Mouse (Mus musculus) forebrain, embryonic 11.5 days (tissue): Measurements from ENCODE around the gene Vps35l. TPM values are rescaled to one million over a fixed set of nuclear protein-coding genes. Genes with fewer than 3 reads are reported as not detected.

ENCODE experiments used
- ATAC-seq: fragments of 200-750 bp; cut with Nextera tagmentation; replicated peaks from 2 replicates; pipeline ENCODE4 v1.8.0; 2017; ENCODE audit warnings: moderate TSS enrichment; ENCODE audit not compliant: low FRiP score
- DNase-seq: peaks from one replicate; pipeline ENCODE4 v3.0.0-alpha.2; 2017; ENCODE audit warnings: low spot score
- H3K27ac ChIP-seq: fragments of 300-500 bp; sonication (generic); 2 replicates; pipeline ENCODE4 v1.5.1; 2014; ENCODE audit warnings: low read depth, low read length
- H3K27me3 ChIP-seq: fragments of 300-500 bp; sonication (generic); 2 replicates; pipeline ENCODE4 v1.6.1; 2014; ENCODE audit warnings: mild to moderate bottlenecking, low read length, mixed read lengths; ENCODE audit not compliant: control insufficient read depth, insufficient read depth
- H3K36me3 ChIP-seq: fragments of 300-500 bp; sonication (generic); 2 replicates; pipeline ENCODE4 v1.6.1; 2014; ENCODE audit warnings: mild to moderate bottlenecking, low read length, moderate library complexity, mixed read lengths; ENCODE audit not compliant: control insufficient read depth, insufficient read depth
- H3K4me1 ChIP-seq: fragments of 300-500 bp; sonication (generic); replicated peaks from 2 replicates; pipeline ENCODE4 v1.6.1; 2014; ENCODE audit warnings: low read length, mixed read lengths; ENCODE audit not compliant: control insufficient read depth, insufficient read depth
- H3K4me2 ChIP-seq: fragments of 300-500 bp; sonication (generic); 2 replicates; pipeline ENCODE4 v1.6.1; 2014; ENCODE audit warnings: low read depth, mild to moderate bottlenecking, low read length, moderate library complexity, mixed read lengths; ENCODE audit not compliant: severe bottlenecking
- H3K4me3 ChIP-seq: fragments of 300-500 bp; sonication (generic); 2 replicates; pipeline ENCODE4 v1.5.1; 2014; ENCODE audit warnings: low read depth, low read length
- H3K9ac ChIP-seq: fragments of 300-500 bp; sonication (generic); 2 replicates; pipeline ENCODE4 v1.6.1; 2014; ENCODE audit warnings: low read length
- H3K9me3 ChIP-seq: fragments of 300-500 bp; sonication (generic); 2 replicates; pipeline ENCODE4 v1.6.1; 2016; ENCODE audit warnings: low read length, mixed read lengths; ENCODE audit not compliant: control insufficient read depth
- WGBS: fragments of 180-500 bp; shearing (Covaris S2); extraction: QIAGEN DNeasy Blood & Tissue Kit; methylation state at CpG from one replicate; pipeline ENCODE4 v1.1.7; 2014; 5-methylcytosine and 5-hydroxymethylcytosine counted together
- polyA plus RNA-seq: library from polyadenylated mRNA; unstranded; fragments of >200 nt; fragmentation: Nextera tagmentation; extraction: Ambion mirVana; gene quantifications from 2 replicates; pipeline ENCODE4 v1.2.1, GENCODE M21; 2014

Gene Vps35l
- polyA plus RNA-seq, 1 experiment from 2014 or later: 74.9 TPM

DNA sequence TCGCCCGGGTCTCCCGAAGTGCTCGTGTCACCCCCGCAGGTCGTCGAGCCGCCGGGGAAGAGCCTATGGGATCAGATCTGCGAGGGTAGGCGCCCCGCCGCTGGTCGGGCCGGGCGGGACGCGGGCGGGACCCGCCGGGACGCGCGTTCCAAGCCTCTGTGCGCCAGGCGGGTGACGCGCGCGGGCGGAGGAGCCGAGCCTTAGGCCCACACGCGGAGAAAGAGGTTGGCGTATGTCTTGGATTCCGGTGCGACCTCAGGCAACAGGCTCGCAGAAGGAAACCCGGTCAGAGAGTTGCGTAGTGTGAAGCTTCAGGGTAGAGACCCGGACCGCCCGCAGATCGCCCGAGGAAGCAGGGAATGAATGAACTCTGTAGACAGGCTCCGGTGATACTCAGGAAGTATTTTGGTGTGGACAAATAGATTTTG lies 115.9 kb downstream of the Vps35l start, which contains the start of gene Knop1:
TSS of gene Knop1 (minus strand) at position 378 of the 428 bp plus-strand sequence.
- DNase-seq: no peak
- H3K4me3 ChIP-seq: peak within 1 kb of the TSS; percentile 82
- H3K27me3 ChIP-seq: no peaks in the 10 kb centered on the region
- ATAC-seq: peak; percentile 81; the same call in 1 of the 2 replicates
- H3K4me1 ChIP-seq: 0 out of 2 replicates have a peak, but pooled peaks cover 6% of the 10 kb centered on the region
- H3K9ac ChIP-seq: peak within 1 kb of the TSS; percentile 75
- under 1% methylated on average over 46 of the region's 46 CpGs for WGBS
- H3K9me3 ChIP-seq: no peaks in the 10 kb centered on the region
- peak within 1 kb of the TSS; percentile 46; the same call in 1 of the 2 replicates for H3K27ac ChIP-seq
- peaks cover 9% of the 10 kb centered on the region for H3K36me3 ChIP-seq
- H3K4me2 ChIP-seq: peak within 1 kb of the TSS; percentile 89

DNA sequence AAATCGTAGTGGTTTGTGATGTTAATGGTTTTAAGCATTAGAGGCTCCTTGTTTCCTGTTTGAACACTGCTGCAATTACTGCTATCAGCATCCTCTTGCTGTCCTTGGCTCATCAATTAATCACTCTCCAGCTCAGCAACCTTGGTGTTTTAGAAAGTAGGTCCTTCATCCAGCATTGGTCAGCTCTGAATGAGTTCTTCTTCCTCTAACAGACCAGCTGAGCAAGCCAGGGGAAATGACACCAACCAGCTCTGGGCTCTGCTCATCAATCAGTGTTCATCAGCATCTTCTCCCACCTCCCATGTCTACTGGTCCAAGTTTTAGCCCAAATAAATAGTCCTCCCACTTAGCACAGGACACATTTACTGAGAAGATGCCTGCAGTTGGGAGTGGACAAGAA lies 118.6 kb downstream of the Vps35l start:
- H3K27ac ChIP-seq: no peak overlapping the region
- H3K9ac ChIP-seq: no peak overlapping the region
- no peaks in the 10 kb centered on the region for H3K36me3 ChIP-seq
- DNase-seq (no peak), ATAC-seq (no peak)
- no peaks in the 10 kb centered on the region for H3K9me3 ChIP-seq
- 97% methylated on average over 1 of the region's 1 CpGs for WGBS
- no peak overlapping the region for H3K4me2 ChIP-seq
- no peak overlapping the region for H3K4me3 ChIP-seq
- H3K27me3 ChIP-seq: no peaks in the 10 kb centered on the region
- H3K4me1 ChIP-seq: 0 out of 2 replicates have a peak, but pooled peaks cover 6% of the 10 kb centered on the region

DNA sequence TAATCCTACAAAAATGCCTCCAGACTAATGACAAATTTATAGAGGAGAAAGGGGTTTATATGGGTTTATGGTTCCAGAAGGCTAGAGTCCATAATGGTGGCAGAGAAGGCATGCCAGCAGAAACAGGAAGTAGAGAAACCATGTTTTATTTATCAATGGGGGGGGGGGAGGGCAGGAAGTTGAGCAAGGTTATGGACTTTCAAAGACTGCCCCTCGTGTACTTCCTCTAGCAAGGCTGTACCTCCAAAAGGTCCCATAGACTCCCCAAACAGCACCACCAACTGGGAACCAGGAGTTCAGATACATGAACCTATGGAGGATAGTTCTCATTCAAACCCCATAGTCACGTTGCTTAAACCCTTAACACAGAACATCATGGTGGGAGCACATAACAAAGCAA lies 125.3 kb downstream of the Vps35l start:
- Histone ChIP-seq H3K27me3 (no peaks in the 10 kb centered on the region), H3K4me1 (no peaks in the 10 kb centered on the region), H3K27ac (no peak overlapping the region), H3K9ac (no peak overlapping the region), H3K9me3 (no peaks in the 10 kb centered on the region), H3K4me2 (no peak overlapping the region), H3K36me3 (no peaks in the 10 kb centered on the region), H3K4me3 (no peak overlapping the region)
- ATAC-seq (no peak), DNase-seq (no peak)
- 85% methylated on average over 2 of the region's 2 CpGs for WGBS

DNA sequence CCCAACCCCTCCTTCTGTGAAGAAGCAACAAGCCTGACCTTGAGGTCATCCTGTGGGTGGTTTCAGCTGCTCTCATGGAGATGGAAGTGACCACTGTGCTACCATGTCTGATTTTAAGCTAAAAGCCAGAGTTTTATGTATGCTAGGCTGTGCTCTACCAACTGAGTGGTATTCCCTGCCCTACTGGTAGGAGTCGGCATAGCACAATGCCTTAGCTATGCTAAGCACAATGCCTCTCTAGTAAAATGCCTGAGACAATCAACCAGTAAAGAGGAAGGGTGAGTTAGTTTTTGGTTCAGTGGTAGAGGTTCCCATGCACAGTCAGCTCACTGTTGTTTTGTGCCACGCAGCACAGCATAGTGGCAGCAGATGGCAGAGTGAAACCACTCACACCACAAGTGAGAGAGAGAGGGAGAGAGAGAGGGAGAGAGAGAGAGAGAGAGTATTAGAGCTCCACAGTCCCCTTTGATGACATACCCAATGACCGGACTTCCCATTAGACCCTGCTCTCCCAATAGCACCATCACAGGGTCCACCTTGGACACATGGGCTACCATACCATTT lies 139.5 kb downstream of the Vps35l start:
- ATAC-seq (no peak), DNase-seq (no peak)
- no peak overlapping the region for H3K9ac ChIP-seq
- H3K4me3 ChIP-seq: no peak overlapping the region
- WGBS: 94% methylated on average over 3 of the region's 3 CpGs
- H3K4me1 ChIP-seq: no peaks in the 10 kb centered on the region
- H3K9me3 ChIP-seq: no peaks in the 10 kb centered on the region
- no peaks in the 10 kb centered on the region for H3K36me3 ChIP-seq
- H3K4me2 ChIP-seq: no peak overlapping the region
- H3K27ac ChIP-seq: no peak overlapping the region
- H3K27me3 ChIP-seq: no peaks in the 10 kb centered on the region

DNA sequence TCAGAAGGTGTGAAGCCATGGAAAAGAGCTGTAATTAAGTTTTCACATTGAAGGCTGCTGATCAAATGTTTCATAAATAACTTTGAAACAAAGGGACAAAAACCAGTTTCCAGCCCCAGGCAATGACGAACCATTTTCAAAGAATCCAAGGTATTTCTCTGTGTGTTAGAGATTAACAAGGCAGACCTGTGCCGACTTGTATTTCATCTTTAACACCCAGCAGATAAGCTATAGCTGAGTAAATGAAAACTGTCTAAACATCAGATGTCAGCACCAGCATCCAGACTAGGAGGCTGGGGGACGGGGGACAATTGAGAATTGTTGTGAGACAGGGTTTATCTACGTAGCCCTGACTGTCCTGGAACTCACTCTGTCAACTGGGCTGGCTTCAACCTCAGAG lies 143.9 kb downstream of the Vps35l start:
- DNase-seq: no peak
- H3K9me3 ChIP-seq: no peaks in the 10 kb centered on the region
- no peak overlapping the region for H3K9ac ChIP-seq
- no peaks in the 10 kb centered on the region for H3K36me3 ChIP-seq
- no peak overlapping the region for H3K27ac ChIP-seq
- no peak for ATAC-seq
- no peak overlapping the region for H3K4me3 ChIP-seq
- H3K27me3 ChIP-seq: no peaks in the 10 kb centered on the region
- H3K4me2 ChIP-seq: no peak overlapping the region
- peaks cover 7% of the 10 kb centered on the region; the same call in 1 of the 2 replicates for H3K4me1 ChIP-seq
- 79% methylated on average over 4 of the region's 4 CpGs for WGBS

GRCm38 (mm10) chr7:118884969-118885368 lies 144.9 kb downstream of the Vps35l start:
- Histone ChIP-seq H3K4me2 (no peak overlapping the region), H3K9me3 (no peaks in the 10 kb centered on the region), H3K4me3 (no peak overlapping the region), H3K27ac (no peak overlapping the region), H3K27me3 (no peaks in the 10 kb centered on the region), H3K9ac (no peak overlapping the region), H3K36me3 (no peaks in the 10 kb centered on the region), H3K4me1 (peaks cover 7% of the 10 kb centered on the region; the same call in 1 of the 2 replicates)
- WGBS: 83% methylated on average over 4 of the region's 4 CpGs
- DNase-seq (no peak), ATAC-seq (no peak)

- no peak overlapping the region for H3K4me3 ChIP-seq
- no peak for ATAC-seq
- no peak overlapping the region for H3K4me2 ChIP-seq
- H3K4me1 ChIP-seq: peaks cover 7% of the 10 kb centered on the region; the same call in 1 of the 2 replicates
- no peak for DNase-seq
- H3K27ac ChIP-seq: peak overlapping the region; percentile 53
- H3K9ac ChIP-seq: no peak overlapping the region
- no peaks in the 10 kb centered on the region for H3K9me3 ChIP-seq
- H3K36me3 ChIP-seq: no peaks in the 10 kb centered on the region
- no peaks in the 10 kb centered on the region for H3K27me3 ChIP-seq
- WGBS: 25% methylated on average over 6 of the region's 6 CpGs
These were observed 147.5 kb downstream of the Vps35l start for GRCm38 (mm10) chr7:118887303-118888055.

GRCm38 (mm10) chr7:118889046-118889680 lies 149.1 kb downstream of the Vps35l start:
- Histone ChIP-seq H3K4me3 (no peak overlapping the region), H3K36me3 (no peaks in the 10 kb centered on the region), H3K27me3 (no peaks in the 10 kb centered on the region), H3K27ac (no peak overlapping the region), H3K9ac (no peak overlapping the region), H3K4me1 (peaks cover 7% of the 10 kb centered on the region; the same call in 1 of the 2 replicates), H3K9me3 (no peaks in the 10 kb centered on the region), H3K4me2 (no peak overlapping the region)
- WGBS: 6% methylated on average over 3 of the region's 3 CpGs
- ATAC-seq (peak; percentile 56; the same call in 1 of the 2 replicates), DNase-seq (no peak)
